Mouse (Mus musculus) thymus, adult 2 months (tissue): ENCODE results near the gene Zkscan3.

Source experiments
- CTCF ChIP-seq: fragments of 200-500 bp; IDR thresholded peaks from 2 replicates; pipeline ENCODE4 v1.5.1; 2012; ENCODE audit warnings: mild to moderate bottlenecking, control low read depth, low read length, moderate library complexity, borderline replicate concordance; ENCODE audit not compliant: control insufficient read depth, poor library complexity, insufficient read depth; ENCODE audit errors: extremely low read depth
- POLR2A ChIP-seq: fragments of 200-500 bp; IDR thresholded peaks from 2 replicates; pipeline ENCODE4 v1.6.1; 2012; ENCODE audit warnings: mild to moderate bottlenecking, low read length, control low read depth, moderate library complexity; ENCODE audit not compliant: control insufficient read depth, poor library complexity, insufficient read depth; ENCODE audit errors: extremely low read depth

- TF ChIP-seq CTCF: no peak
- TF ChIP-seq POLR2A: no peak
These were observed 20.7 kb upstream of the Zkscan3 start for GRCm38 (mm10) chr13:21423301-21423700.
